Mouse (Mus musculus): ENCODE data around the gene Arhgef3.

Arhgef3 gene

GRCm38 (mm10) chr14:27272835-27273138 is 158.1 kb downstream of the Arhgef3 start:
- DNase-seq = no peak

DNA sequence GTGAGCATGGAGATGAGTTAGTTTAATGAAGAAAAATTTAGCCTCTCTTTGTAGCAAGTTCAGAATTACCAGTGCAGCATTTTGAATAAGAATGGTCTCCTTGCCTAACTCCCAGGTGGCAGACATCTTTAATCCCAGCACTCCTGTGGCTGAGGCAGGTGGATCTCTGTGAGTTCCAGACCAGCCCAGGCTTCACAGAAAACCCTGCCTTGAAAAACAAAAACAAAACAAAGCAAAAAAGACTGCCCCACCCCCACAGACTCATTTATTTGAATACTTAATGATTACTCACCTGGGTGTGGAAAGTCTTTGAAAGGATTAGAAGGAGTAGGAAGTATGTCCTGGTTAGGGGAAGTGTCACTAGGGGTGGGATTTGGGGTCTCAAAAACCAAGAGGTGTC is 158.5 kb downstream of the Arhgef3 start:
- no peak for DNase-seq

DNA sequence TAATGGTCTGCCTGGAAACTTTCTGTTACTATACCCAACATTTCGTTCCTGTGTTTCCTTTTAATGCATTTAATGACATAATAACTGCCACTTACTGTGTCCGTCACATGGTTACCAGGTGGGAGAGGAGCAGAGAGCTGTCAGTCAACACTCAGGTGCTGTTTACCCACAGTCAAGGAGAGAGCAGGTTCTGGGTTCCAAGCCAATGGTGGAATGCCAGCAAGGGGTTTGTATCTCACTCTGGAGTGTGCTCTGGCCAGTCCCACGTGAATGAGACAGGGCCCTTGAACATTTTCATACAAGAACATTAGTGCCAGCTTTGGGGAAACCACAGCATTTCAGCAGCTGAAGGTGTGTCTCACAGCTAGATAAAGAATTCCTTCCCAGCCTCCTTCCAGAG is 162.6 kb downstream of the Arhgef3 start:
- DNase-seq = no peak

DNA sequence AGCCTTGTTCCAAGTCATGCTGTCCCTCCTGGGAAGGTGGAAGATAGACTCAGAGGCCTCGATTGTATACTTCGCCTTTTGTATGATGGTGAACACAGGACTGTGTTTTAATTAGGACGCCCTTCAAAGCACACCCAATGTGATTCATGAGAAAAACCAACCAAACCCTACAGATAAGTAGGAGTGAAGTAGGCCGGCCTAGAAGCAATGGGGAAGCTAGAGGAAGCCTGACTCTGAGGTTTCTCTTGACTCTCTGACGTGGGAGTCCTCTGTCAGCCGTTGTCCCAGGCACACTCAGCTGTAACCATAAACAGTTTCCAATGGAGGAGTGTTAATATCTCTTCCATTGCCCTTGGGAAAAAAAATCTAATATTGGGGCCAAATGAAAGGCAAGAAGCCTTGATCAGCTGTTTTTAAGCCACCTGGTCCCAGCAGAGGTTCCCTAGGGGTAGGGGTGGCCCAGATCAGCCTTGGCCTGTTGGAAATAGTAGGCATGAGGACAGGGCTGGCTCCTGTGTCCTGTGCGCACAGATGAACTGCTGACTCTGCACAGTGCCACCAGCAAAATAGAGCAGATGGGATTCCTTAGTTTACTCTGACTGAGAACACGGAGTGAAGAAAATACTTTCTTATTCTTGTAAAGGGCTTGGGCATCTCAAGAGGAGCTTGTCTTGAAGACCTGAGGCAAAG is 165.6 kb downstream of the Arhgef3 start:
- DNase-seq = no peak

- no peak for DNase-seq
Observed at GRCm38 (mm10) chr14:27283956-27284355, 169.3 kb downstream of the Arhgef3 start.

- no peak for DNase-seq
Observed at GRCm38 (mm10) chr14:27286202-27286601, 171.5 kb downstream of the Arhgef3 start.

GRCm38 (mm10) chr14:27289053-27289452 is 174.4 kb downstream of the Arhgef3 start:
- DNase-seq = no peak

GRCm38 (mm10) chr14:27292101-27292500 is 177.4 kb downstream of the Arhgef3 start:
- no peak for DNase-seq

GRCm38 (mm10) chr14:27295821-27296220 is 181.1 kb downstream of the Arhgef3 start:
- DNase-seq = no peak

- peak; percentile 84 for DNase-seq
Observed at GRCm38 (mm10) chr14:27296987-27297386, 182.3 kb downstream of the Arhgef3 start.

DNA sequence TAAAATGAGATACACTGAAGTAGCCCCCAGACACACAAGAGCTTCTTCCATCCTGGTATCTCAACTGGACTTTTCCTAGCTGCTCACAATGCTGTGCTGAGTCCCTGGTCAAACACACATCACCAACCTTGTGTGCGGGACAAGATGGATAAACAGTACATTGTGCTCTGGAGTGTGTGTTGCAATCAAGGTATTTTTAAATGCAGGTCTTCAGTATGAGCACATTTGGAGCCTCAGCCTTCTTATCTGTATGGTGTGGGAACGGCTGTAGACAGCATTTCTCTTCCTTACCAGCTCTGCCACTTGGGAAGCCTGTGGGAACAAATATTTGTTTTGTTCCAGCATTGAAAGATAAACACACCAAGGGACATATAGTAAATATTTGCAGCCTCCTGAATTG is 184.2 kb downstream of the Arhgef3 start:
- no peak for DNase-seq

- peak; percentile 91 for DNase-seq
Observed at GRCm38 (mm10) chr14:27299705-27300104, 185.0 kb downstream of the Arhgef3 start.

- DNase-seq = peak; percentile 91
Observed at GRCm38 (mm10) chr14:27301768-27302499, 187.2 kb downstream of the Arhgef3 start.

DNA sequence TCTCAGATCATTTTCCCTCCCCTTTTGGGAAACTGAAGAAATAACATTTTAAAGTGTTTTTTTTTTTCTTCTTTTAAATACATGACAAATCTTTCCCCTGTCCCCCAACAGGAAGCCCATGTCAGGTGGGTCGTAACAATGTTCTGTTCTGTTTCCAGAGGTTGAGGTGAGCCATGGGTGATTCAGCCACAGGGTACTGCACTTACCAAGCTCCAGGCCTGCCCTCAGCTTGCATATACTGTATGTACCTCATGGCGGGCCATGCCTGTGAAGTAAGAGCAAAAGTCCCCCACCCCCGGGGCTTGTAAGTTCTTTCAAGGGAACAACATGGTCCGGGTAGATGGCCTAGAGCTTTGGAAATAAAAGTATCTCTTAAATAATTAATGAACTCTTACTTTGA is 188.6 kb downstream of the Arhgef3 start:
- DNase-seq = no peak

DNA sequence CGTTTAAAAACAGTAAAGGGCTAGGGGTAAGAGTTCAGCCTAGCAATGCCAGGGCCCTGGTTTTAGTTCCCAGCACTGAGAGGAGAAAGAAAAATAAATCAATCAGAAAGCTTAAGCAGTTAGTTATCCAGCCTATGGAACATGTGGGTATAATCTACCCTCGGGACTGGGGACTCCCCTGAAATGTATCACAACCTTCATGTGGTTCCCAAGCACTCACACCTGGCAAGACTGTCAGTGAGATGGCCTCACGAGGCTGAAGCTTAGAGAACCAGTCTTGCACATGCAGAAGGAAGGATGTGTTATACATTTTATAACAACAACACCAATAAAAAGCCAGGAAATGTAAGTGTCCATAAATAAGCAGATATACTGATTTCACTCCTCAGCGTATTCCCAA is 189.7 kb downstream of the Arhgef3 start:
- no peak for DNase-seq

GRCm38 (mm10) chr14:27308761-27309160 is 194.1 kb downstream of the Arhgef3 start:
- no peak for DNase-seq

DNA sequence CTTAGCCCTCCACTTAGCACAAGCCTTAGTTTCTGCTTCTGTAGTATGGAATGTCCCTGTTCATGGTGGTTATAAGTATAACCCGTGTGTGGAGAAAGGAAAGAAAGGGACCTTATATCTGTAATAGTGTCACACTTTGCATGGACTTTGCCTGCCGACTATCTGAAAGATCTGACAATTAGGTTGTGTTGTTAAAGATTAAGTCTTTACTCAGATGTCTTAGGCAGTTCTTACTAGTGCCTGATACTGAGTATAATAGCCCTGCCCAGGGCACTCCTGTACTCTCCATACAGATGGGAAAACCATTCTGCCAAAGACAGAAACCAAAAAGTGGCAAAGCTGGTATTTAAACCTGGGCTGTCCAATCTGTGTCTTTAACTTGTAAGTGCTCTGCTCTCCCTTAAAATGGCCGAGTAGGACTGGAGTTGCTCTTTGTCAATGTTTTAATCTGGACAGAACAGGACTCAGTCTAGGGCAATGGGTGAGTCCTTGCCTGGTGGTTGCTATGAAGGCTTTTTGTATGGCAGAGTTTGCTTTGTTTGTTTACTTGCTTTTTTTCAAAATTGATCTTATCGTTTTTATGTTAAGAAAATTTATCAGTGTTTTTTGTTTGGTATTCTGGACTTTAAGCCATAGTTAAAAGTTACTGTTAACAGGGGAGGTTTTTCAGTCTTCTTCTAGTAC is 196.0 kb downstream of the Arhgef3 start:
- DNase-seq = no peak

- no peak for DNase-seq
Observed at GRCm38 (mm10) chr14:27312380-27312779, 197.7 kb downstream of the Arhgef3 start.

GRCm38 (mm10) chr14:27315737-27316136 is 201.0 kb downstream of the Arhgef3 start:
- DNase-seq = no peak

DNA sequence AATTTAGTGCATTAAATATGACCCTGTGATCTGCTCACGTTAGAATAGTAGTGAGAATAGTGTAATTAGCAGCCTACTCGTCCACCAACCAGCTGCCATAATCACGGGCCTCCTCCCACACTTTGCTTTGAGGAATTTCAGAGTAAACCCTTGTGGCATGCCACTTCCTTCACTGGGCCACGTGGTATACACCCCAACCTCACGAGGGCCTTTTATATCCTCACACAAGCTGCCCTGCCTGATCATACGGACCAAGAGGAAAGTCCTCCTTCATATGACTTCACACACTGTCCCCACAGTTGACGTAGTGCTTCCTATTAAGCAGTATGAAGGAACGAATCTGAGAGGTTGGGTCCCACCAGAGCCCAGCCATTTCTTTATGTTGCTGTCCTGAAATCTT is 202.4 kb downstream of the Arhgef3 start:
- peak; percentile 92 for DNase-seq

- no peak for DNase-seq
Observed at GRCm38 (mm10) chr14:27319386-27319785, 204.7 kb downstream of the Arhgef3 start.

DNA sequence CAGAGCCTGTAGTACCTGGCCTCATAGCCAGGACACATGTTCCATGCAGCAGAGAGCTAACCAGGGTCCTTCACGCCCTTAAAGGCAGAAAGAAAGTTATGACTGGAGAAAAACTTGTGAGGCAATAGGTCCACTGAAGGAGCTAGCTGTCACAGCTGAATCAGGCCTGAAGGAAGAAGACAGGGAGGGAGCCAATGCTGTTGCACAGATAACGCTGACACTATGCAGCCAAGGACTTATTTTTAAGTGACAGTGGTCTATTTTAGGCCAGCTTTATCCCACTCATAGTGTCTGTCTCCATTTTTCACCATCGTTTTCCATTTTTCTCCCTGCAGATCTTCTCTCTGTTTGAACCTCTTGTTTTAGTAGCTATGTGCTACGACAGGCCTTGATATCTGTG is 207.3 kb downstream of the Arhgef3 start:
- peak; percentile 88 for DNase-seq

DNA sequence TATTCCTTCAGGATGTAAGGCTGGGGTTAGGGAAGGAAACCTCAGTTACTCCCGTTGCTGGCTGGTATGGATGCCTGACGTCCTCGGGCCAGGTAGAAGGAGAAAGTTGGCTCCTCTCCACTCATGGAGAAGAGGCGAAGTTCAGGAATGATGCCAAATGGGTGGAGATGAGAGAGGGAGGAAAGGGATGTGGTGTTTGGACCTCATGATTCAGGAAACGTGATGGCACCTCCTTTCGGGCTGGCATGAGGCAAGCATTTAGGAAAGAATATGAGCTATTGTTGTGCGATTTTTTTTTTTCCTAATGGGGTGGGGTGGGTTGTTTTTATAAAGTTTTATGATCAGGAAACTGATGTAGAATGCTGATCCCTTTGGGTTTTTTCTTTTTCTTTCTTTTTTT is 210.0 kb downstream of the Arhgef3 start:
- peak; percentile 94 for DNase-seq

DNA sequence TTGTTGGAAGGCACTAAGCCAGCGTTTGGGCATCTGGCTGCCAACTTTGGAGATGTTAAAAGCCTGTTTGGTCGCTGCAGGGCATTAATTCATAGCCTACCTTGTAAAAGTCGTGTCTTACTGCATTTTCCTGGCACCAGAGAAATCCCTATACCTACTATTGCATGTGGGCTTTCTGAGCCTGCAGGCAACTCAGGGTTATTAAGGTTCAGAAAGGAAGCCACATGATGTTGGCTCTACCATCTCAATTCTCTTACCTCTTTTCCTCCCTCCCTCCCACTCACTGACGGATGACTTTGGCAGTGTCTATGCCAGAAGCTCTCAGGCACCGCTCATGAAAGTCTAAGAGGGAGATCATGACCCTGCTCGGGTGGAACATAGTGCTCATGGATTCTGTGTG is 210.8 kb downstream of the Arhgef3 start:
- DNase-seq = peak; percentile 82

Data from heart, adult 11 months (tissue).